Mouse (Mus musculus) adrenal gland (tissue): ENCODE measurements around the gene Tk1.

Experiments used
- intact Hi-C: fragments of 180-260 bp; cut with DNase I; formaldehyde crosslinking; loops from one replicate; pipeline ENCODE4 v1.15.1; 2025

Tk1 gene

DNA sequence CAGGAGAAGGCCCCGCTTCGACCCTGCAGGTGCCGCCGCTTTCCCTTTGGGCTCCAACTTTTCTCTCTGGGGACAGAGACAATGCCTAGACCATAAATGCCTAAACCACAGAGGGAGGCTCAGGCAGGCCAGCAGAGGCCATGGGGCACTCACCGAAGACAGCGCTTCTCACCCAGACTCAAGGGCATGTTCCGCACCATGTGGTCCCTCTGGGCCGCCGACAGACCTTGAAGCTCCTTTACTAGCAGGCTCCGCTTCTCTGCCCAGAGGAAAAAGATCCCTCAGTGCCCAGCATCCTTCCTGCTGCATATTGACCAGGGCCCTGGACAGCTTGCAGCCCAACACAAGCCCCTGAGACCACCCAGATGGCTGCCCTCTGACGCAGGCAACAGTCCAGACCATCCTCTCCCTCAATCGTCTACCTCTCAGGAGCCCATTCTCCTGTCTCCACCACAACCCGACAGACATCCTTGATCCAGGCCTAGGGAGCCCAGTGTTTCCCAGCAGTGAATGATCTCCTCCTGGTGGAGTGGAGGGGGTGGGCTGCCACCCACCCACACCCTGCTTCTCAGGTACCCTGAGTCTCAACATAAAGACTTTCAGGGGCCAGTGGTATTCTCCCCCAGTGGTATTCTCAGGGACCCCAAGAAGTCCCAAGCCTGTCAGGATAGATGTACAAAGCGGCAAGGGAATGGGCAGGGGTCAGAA is 49.7 kb downstream of the Tk1 start:
- intact Hi-C loops = no loop called here

DNA sequence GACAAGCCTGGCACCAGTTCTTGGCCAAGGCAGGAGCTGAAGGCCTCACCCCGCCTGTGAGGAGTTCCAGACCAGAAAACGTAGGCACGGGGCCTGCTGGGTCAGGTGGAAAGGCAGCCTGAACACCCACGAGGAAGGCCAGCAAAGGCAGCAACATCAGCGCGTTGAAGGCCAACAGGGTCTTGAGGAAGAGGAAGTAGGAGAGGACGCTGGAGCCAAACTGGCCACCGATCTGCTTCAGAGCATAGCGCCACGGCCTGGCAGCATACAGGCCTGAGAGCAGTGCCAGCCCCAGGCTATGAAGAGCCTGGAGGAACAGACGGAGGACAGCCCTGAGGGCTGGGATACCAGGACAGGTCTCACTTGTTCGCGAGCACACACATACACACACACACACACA is 50.4 kb downstream of the Tk1 start:
- intact Hi-C loops = no loop called here

DNA sequence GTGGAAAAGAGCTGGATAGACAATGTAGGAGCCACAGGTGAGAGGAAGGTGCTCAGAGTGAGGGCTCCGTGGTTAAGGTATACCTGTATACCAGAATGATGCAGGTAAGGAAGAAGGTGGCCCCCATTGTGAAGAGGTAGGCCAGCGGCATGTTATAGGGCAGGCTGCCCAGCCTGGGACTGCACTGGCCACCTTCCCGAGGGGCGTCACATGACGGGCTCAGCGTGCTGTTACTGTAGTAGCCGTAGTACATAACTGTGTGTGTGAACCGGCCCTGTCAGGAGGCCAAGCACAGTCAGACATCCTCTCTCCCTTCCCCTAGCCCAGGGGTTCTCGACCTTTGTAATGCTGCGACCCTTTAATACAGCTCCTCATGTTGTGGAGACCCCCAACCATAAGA is 51.0 kb downstream of the Tk1 start:
- intact Hi-C loops = no loop called here

DNA sequence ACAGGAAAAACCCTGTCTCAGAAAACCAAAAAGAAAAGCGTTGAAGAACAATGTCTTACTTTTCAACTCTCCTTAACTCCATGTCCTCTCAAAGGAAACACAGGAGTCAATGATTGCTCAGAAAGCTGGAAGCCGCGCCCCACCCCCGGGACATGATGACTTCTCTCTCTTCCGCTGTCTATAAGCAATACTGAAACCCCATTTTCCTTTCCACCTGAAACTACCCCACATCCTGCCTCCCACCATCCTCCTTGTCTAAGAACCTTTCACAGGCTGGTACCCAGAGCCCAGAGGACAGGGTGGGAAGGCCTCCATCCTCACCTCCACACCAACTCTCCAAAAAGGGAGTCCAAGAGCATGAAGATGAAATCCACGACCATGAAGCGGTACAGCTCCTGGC is 53.5 kb downstream of the Tk1 start:
- intact Hi-C loops = no loop called here

DNA sequence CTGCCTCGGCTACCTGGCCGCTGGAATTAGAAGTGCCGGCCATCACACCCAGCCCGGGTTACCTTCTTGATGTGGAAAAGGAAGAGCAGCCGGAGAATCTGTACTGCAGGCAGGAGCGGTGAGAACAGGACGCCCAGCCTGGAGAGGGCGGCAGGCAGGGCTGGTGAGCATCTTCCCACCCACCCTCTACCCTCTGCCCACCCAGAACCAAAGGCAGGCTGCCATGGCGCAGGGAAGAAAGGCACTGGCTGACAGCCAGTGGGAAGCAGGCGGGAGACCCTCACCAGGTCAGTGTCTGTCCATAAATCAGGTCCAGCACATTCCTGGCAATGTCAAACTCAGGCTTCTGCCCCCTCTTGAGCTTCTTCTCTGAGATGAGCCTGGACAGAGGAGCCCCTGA is 55.5 kb downstream of the Tk1 start:
- intact Hi-C loops = no loop called here

DNA sequence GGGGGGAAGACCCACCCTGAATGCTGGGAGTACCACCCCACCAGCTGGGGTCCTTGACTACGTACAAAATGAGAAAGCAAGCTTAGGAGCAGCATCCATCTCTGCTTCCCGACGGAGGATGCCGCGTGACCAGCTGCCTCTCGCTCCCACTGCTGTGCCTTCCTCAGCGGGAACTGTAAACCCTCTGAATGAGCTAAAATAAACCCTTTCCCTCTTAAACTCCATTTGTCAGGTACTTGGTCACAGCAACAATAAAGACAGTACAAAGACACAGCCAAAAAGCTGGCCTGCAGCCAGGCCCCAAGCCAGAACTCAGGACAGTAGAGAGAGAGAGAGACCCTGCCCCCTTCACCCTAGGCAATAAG is 56.2 kb downstream of the Tk1 start:
- intact Hi-C loops = no loop called here

DNA sequence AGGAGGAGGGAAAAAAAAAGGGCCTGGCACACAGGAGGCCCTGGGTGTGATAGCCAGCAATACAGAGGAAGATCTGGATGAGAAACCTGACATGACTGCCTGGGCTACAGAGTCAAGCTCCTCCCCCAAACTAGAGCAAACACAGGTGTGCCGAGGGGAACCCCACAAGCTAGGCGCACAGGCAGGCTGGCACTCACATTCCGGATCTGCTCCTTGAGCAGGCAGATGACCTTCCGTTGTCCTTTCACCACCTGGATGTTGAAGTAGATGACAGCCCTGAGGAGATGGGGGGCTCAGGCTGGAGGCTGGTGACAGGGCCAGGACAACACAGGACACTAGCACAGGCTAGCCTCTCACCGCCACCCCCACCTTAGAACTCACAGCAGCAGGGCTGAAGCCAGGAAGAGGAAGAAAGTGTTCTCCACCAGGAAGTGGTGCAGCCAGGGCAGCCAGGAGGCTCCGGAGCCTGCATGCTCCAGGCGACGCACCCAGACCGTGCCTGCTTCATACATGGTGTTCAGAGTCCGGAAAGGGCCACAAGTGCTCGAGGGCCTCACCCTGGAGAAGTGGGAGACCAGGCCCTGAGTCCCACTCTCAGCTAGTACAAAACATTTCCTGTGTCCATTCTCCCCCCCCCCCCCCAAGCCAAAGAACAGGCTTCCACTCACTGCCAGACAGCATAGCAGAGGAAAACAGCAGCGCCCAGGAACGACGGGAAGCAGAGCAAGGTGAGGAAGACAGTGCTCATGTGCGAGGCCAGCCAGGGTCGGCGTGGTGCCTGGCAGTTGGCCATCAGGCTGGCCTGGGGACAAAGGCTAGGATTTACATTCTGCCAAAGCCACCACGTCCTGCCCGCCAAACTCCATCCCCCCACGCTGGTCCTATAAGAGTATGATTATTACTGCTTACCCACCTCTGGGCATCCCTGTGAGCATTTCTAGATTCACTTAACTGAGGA is 56.9 kb downstream of the Tk1 start:
- intact Hi-C loops = no loop called here

DNA sequence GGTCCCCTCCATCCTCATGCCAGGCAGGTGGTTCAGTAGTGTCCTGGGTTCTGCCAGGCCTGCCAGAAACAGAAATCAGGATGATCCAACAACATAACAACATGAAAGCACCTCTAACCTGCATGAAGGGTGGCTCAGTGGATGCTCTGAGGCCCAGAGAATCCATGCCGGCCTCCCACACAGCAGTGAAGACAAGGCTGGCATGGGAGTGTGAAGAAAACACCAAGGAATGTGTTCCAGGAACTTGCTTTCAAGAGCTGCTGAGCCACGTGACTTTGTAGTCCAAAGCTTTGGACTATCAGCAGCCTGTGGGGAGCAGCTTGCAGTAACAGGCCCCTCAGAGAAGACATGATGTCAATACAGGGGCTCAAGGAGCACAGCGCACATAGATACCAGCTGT is 59.6 kb downstream of the Tk1 start:
- intact Hi-C loops = no loop called here
